Mouse (Mus musculus): ENCODE results near the gene Slc30a10.

DNA sequence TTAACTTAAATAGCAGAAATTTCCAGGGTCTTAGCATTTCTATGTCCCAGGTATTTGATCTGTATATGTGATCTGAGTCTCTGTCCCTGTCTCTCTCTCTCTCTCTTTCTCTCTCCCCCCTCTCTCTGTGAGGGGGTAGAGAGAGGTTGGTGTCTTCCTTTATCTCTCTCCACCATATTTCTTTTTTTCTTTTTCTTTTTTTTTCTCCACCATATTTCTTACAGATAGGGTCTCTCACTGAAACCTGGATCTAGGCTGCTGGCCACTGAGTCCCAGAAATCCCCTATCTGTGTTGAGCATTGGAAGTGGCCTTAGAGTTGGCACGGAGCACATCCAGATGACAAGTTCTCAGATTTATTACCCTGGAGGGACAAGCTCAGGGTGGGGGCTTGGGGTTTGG lies 18.8 kb downstream of the Slc30a10 start:
- TF ChIP-seq CTCF (IDR thresholded peaks at IDR 0.05; ENCODE audit: borderline replicate concordance, insufficient read depth, low read depth, low read length) (no peak), POLR2A (IDR thresholded peaks at IDR 0.05; ENCODE audit: borderline replicate concordance, insufficient read depth, low read length) (no peak)

All from cerebellum, adult 2 months (tissue).